ENCODE assay signal across 15 mouse cellular contexts in genomic region chr19:45630953-45631352, GRCm38 (mm10). TPM values are rescaled to one million over a fixed set of nuclear protein-coding genes. Genes with fewer than 3 reads are reported as not detected.
DNase-seq lines count a peak whose midpoint lies in the region; ATAC-seq and TF ChIP-seq lines count a peak whose summit lies in the region.
"Had no signal": no experiment of that assay in that cellular context is flagged by ENCODE, and none has a peak within 500 bp of the region (broad histone marks: within the 10 kb centered on the region; RNA-seq: fewer than 3 reads in every experiment).

No protein-coding gene starts in this region.

- H3K4me2 ChIP-seq in heart, embryonic 14.5 days (ENCODE audit: low read length), result no peak overlapping the region
- H3K4me2 ChIP-seq in liver, embryonic 15.5 days, result no peak overlapping the region
- no peak overlapping the region for H3K4me2 ChIP-seq in midbrain, embryonic 13.5 days (replicated peaks)
- H3K4me2 ChIP-seq: kidney, embryonic 15.5 days; limb, embryonic 12.5 days had no signal

- WGBS in heart, embryonic 14.5 days, result 33% methylated on average over 5 of the region's 5 CpGs
- WGBS in liver, embryonic 15.5 days (ENCODE audit: insufficient replicate concordance), result 24% methylated on average over 5 of the region's 5 CpGs
- WGBS in midbrain, embryonic 13.5 days, result 85% methylated on average over 5 of the region's 5 CpGs

- peak overlapping the region; percentile 48 to 77 for H3K27ac ChIP-seq in heart, embryonic 14.5 days (replicated peaks in 1 of 2; ENCODE audit: control insufficient read depth in 1 of 2, insufficient read depth in 1 of 2, low read depth in 2 of 2, low read length in 2 of 2)
- H3K27ac ChIP-seq in bone marrow macrophage, adult 2 months (ENCODE audit: insufficient read depth, low read depth, low read length), result peak overlapping the region; percentile 23
- H3K27ac ChIP-seq in liver, embryonic 15.5 days (replicated peaks), result peak overlapping the region; percentile 25
- H3K27ac ChIP-seq in gastrocnemius, adult 2 months, result no peak overlapping the region
- H3K27ac ChIP-seq in midbrain, embryonic 13.5 days, result no peak overlapping the region
- H3K27ac ChIP-seq: forebrain, embryonic 10.5 days; kidney, embryonic 15.5 days; limb, embryonic 12.5 days had no signal

- intact Hi-C loops in heart, postnatal 10 days (cut with DNase I), result no loop called here
- intact Hi-C loops in gastrocnemius, adult 2 months (cut with DNase I), result no loop called here

- no peaks in the 10 kb centered on the region for H3K27me3 ChIP-seq in heart, embryonic 14.5 days (ENCODE audit: control insufficient read depth, insufficient read depth, low read length)
- no peaks in the 10 kb centered on the region for H3K27me3 ChIP-seq in liver, embryonic 15.5 days
- 0 out of 2 replicates have a peak, but pooled peaks cover 6% of the 10 kb centered on the region for H3K27me3 ChIP-seq in midbrain, embryonic 13.5 days
- H3K27me3 ChIP-seq: kidney, embryonic 15.5 days; limb, embryonic 12.5 days had no signal

- H3K4me1 ChIP-seq in heart, embryonic 14.5 days (ENCODE audit: control insufficient read depth in 2 of 2, insufficient read depth in 2 of 2, low read length in 2 of 2), result peaks cover 10 to 18% of the 10 kb centered on the region in 2 experiments
- H3K4me1 ChIP-seq in bone marrow macrophage, adult 2 months (ENCODE audit: control insufficient read depth, insufficient read depth, low read length), result peaks cover 12% of the 10 kb centered on the region
- peaks cover 36% of the 10 kb centered on the region for H3K4me1 ChIP-seq in liver, embryonic 15.5 days (replicated peaks)
- no peaks in the 10 kb centered on the region for H3K4me1 ChIP-seq in midbrain, embryonic 13.5 days (replicated peaks)

- ATAC-seq in heart, embryonic 14.5 days (ENCODE audit: insufficient number of reproducible peaks, insufficient read depth, low FRiP score, low read depth), result no peak
- no peak for ATAC-seq in liver, embryonic 15.5 days (ENCODE audit: insufficient read depth)
- ATAC-seq in midbrain, embryonic 13.5 days, result no peak
- ATAC-seq: hindbrain, embryonic 16.5 days had no signal

- no peak for TF ChIP-seq CTCF in bone marrow macrophage, adult 2 months (IDR thresholded peaks at IDR 0.05; ENCODE audit: low read depth, low read length)
- no peak for TF ChIP-seq CTCF in gastrocnemius, adult 2 months (IDR thresholded peaks at IDR 0.05)

- no peak overlapping the region for H3K4me3 ChIP-seq in heart, embryonic 14.5 days (ENCODE audit: control insufficient read depth in 1 of 2, insufficient read depth in 1 of 2, low read depth in 1 of 2, low read length in 2 of 2)
- H3K4me3 ChIP-seq in bone marrow macrophage, adult 2 months (ENCODE audit: insufficient read depth, low read length), result no peak overlapping the region
- H3K4me3 ChIP-seq in liver, embryonic 15.5 days (replicated peaks), result no peak overlapping the region
- H3K4me3 ChIP-seq in gastrocnemius, adult 2 months, result no peak overlapping the region
- H3K4me3 ChIP-seq in midbrain, embryonic 13.5 days (replicated peaks), result no peak overlapping the region
- H3K4me3 ChIP-seq: forebrain, embryonic 10.5 days; kidney, embryonic 15.5 days; limb, embryonic 12.5 days had no signal

- H3K36me3 ChIP-seq in heart, embryonic 14.5 days (ENCODE audit: control insufficient read depth, insufficient read depth, low read length), result peaks cover 66% of the 10 kb centered on the region
- peaks cover 25% of the 10 kb centered on the region for H3K36me3 ChIP-seq in liver, embryonic 15.5 days (replicated peaks)
- peaks cover 39% of the 10 kb centered on the region for H3K36me3 ChIP-seq in midbrain, embryonic 13.5 days

- H3K9ac ChIP-seq in heart, embryonic 14.5 days (ENCODE audit: low read length), result no peak overlapping the region; the same call in 1 of the 2 replicates
- no peak overlapping the region for H3K9ac ChIP-seq in liver, embryonic 15.5 days
- no peak overlapping the region for H3K9ac ChIP-seq in midbrain, embryonic 13.5 days (replicated peaks)
- H3K9ac ChIP-seq: kidney, embryonic 15.5 days; limb, embryonic 12.5 days had no signal

- no peaks in the 10 kb centered on the region for H3K9me3 ChIP-seq in heart, embryonic 14.5 days (ENCODE audit: control insufficient read depth, low read length)
- H3K9me3 ChIP-seq in liver, embryonic 15.5 days (replicated peaks), result no peaks in the 10 kb centered on the region
- H3K9me3 ChIP-seq in midbrain, embryonic 13.5 days, result no peaks in the 10 kb centered on the region
- H3K9me3 ChIP-seq: forebrain, embryonic 10.5 days; kidney, embryonic 15.5 days; limb, embryonic 12.5 days had no signal

- no peak for DNase-seq in heart, postnatal 10 days
- DNase-seq in thymus, postnatal 10 days (ENCODE audit: low spot score in 2 of 2), result peak; percentile 66 to 71
- no peak for DNase-seq in lung, postnatal 14 days
- DNase-seq in gastrocnemius, adult 2 months, result no peak
- DNase-seq: cerebellum, adult 9-10 months; gastrocnemius, postnatal 10 days; lung, postnatal 36 days had no signal

- no peak for TF ChIP-seq POLR2A in bone marrow macrophage, adult 2 months (IDR thresholded peaks at IDR 0.05; ENCODE audit: borderline replicate concordance, low read depth, low read length)

RNA-seq across cellular contexts. Expression of gene Fbxw4, which starts 29.2 kb away (rescaled TPM):
- 4.1 and 6.3 TPM in 2 replicates for polyA plus RNA-seq in heart, embryonic 14.5 days (2014; fragmentation: Nextera tagmentation; extraction: Ambion mirVana)
- 10 to 100 TPM; 21.0 to 21.7 TPM for total RNA-seq in heart, postnatal 10 days (2021)
- polyA plus RNA-seq in bone marrow macrophage, adult 2 months (2012; ENCODE audit: insufficient read depth, insufficient read length, missing spikeins), result 50.3 and 55.6 TPM in 2 replicates
- polyA plus RNA-seq in liver, embryonic 15.5 days (2015; fragmentation: Nextera tagmentation; extraction: Ambion mirVana), result 2.4 and 3.5 TPM in 2 replicates
- 10 to 100 TPM; 29.0 to 30.8 TPM for total RNA-seq in gastrocnemius, adult 2 months (2021)
- polyA plus RNA-seq in midbrain, embryonic 13.5 days (2015; fragmentation: Nextera tagmentation; extraction: Ambion mirVana), result 3.8 and 5.5 TPM in 2 replicates

Comparison
In these comparisons a context has a peak if more than half of its experiments do, and no peak if none do; other contexts are left out.
1. H3K27ac ChIP-seq: peak in heart, embryonic 14.5 days (2 of 2), bone marrow macrophage, adult 2 months (single experiment) and liver, embryonic 15.5 days (single experiment); none in gastrocnemius, adult 2 months (single experiment) and midbrain, embryonic 13.5 days (single experiment).
2. DNase-seq: peak in thymus, postnatal 10 days (2 of 2); none in heart, postnatal 10 days (0 of 2), lung, postnatal 14 days (single experiment) and gastrocnemius, adult 2 months (single experiment).